Mouse (Mus musculus) C2C12 (cell line): ENCODE data around the gene Zdhhc1.

Experiments
- CEBPB ChIP-seq: IDR thresholded peaks from one replicate; pipeline ENCODE4 v1.6.1; 2011; ENCODE audit warnings: low read depth, mild to moderate bottlenecking, control low read depth, moderate library complexity
- CTCF ChIP-seq: IDR thresholded peaks from one replicate; pipeline ENCODE4 v1.5.1; 2011; ENCODE audit not compliant: control insufficient read depth, insufficient read depth, insufficient read length
- FOSL1 ChIP-seq: IDR thresholded peaks from one replicate; pipeline ENCODE4 v1.8.0; 2011; ENCODE audit warnings: mild to moderate bottlenecking, low read length; ENCODE audit not compliant: poor library complexity, insufficient read depth, severe bottlenecking
- MAX ChIP-seq: IDR thresholded peaks from one replicate; pipeline ENCODE4 v1.6.1; 2011; ENCODE audit warnings: mild to moderate bottlenecking, control low read depth
- MYOG ChIP-seq: IDR thresholded peaks from one replicate; pipeline ENCODE4 v1.6.1; 2011; ENCODE audit not compliant: control insufficient read depth, insufficient read length; ENCODE audit errors: extremely low read depth
- USF1 ChIP-seq: IDR thresholded peaks from one replicate; pipeline ENCODE4 v1.6.1; 2011; ENCODE audit warnings: low read depth, mild to moderate bottlenecking, control low read depth, moderate library complexity

DNA sequence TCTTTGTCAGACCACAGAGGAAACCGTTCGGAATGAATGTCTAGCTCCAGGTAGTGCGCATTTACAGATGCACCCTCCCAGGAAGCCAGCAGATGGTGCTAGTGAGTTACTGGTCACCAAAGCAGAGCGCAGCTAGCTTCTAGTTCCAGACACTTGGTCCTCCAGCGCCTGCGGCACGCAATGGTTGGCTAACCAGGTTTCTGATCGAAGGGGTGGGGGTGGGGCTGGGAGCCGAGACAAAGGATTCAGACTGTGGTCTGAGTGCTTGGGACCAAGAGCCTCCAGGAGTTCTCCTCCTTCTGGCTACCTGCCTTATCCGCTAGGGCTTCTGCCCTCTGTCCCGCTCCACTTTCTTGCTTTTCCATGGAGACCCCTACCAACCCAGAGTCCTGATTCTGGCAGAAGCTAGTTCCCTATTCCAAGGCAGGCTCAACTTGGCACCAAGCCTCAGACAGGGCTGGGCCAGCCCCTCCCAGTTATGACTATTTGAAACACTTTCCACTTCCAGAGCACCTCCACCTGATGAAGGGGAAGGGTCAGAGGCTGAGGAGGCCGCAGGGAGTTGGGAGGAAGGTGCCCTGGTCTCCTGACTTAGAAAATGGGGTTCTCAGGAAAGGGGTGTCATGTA lies 19.4 kb upstream of the Zdhhc1 start:
- TF ChIP-seq CTCF (peak; percentile 81), MAX (no peak), MYOG (no peak), USF1 (no peak), CEBPB (no peak), FOSL1 (no peak)
